Mouse (Mus musculus) A20 (cell line): Measurements from ENCODE around the gene Ndc80.
"Not testable (repeated sequence)": the region's sequence is repeated elsewhere in the genome, so short reads cannot be mapped to it uniquely, and the experiment has no call there.

Experiments used
- DNase-seq: peaks from one replicate; pipeline ENCODE4 v3.0.0-alpha.2; 2011; ENCODE audit warnings: low read depth, low spot score

Ndc80 gene

DNA sequence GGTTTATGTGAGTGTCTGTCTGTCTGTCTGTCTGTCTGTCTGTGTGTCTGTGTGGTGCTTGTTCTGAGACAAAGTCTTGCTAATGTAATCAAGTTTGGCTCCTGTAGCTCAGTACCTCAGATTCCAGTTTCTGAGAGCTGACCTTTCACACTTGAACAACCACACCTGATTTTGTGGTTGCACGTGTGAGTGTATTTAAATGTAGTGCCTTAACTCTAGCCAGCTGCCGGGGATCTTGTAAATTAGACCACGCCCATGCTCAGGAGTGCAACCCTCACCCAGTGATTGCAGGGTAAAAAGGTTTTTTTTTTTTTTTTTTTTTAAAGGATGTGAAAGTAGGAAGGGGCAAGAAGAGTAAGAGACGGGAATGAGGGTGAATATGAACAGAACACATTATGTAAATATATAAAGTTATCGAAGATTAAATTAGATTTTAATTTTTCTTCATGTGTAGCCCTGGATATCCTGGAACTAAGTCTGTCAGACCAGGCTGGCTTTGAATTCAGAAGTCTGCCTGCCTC is 47.2 kb downstream of the Ndc80 start:
- peak; percentile 91 for DNase-seq

DNA sequence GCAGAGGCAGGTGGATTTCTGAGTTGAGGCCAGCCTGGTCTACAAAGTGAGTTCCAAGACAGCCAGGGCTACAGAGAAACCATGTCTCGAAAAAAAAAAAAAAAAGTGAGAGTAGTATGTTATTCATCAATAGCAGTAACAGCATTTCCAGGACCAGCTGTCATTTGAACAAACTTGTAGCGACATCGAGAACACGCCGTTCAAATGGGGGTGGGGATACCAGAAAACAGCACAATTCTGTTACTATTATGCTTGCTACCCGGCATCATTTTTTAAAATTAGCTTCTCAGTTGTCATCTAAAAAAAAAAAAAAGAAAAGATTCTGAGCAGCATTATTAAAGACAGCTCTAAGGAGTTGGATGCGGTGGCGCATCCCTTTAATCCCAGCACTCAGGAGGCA is 49.2 kb downstream of the Ndc80 start:
- no peak for DNase-seq

DNA sequence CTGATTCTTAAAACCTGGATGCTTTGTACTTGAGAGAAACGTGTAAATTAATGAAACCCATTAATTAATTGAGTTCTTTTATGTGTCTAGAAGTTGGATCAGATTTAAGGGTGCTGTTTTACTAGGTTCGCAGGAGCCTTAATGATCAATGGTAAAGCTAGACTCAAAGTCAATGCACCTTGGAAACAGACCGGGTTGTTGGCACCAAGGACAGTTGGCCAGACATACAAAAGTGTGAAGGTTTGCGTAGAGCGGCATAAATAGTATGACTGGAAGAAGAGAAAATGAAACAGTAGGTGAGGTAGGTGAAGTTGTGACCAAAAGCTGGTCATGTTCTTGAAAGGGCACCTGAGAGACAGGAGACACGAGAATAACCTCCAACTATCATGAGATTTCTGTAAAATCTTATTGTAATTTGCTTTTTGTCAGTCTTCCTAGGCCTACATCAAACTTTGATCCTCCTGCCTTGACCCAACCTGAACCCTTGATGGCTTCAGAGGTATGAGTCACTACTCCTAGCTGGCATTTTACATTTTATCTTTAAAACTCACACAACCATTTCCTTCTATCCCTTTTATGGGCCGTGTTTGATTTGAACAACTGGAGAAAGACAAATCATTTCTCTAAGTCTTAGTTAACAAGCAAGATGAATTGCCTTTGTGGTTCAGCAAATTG is 50.2 kb downstream of the Ndc80 start:
- DNase-seq, result no peak

DNA sequence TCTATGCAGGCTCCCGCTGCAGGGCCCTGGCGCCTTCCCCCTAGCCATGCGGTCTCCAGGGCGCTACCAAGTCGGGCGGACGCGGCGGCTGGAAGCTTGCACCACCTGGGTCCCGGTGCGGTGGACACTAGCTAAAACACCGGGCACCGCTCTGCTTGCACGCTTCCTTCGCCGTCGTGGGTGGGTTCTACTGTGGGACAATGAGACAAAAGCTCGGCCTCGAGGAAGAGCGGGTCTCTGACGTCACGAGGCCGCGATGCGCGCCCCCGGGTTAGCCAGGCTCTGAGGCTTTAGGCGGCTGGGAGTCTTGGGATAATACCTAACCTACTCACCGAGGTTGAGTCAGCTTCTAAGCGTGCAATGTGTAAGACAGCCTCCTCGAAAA is 51.0 kb downstream of the Ndc80 start:
- no peak for DNase-seq

DNA sequence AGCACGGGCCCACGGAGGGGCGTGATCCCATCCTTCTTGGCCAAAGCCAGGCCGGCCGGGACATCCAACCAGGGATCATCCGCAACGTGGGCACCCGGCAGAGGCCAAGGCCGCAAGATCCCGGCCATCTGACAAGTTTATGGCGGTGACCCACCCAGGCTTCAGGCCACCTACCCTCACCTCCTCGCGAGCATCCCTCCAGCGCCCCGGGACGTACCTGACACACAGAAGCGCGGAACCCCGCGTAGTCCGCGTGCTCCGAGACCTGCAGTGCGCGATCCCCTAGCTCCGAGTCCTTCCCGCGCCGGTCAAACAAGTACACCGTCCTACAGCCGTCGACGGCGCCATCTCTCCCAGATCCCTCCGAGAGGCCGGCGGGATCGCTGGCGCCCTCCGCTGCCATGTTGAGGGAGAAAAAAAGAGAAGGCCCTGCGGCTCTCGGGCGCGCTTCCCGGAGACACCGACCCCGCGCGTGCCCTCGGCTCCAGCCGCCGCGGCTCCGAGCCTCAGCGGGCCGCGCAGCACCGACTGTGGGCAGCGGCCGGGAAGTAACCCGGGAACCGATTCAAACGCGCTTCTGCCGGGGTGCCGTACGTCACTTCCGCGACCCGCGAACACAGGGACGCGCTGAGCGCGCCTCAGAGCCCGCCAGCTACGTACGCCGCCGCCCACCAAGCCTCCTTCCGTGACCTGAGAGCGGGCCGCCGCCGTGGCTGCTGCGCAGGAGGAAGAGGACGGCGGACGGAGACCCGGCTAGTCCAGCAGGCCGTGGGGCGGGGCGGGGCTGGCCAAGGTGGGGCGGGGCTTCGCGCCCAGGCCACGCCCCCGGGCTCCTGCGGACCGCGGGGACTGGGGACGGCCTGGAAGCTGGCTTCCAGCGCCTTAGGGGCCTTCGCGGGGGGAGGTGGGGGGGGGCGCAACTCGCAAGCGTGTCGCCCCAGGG is 51.6 kb downstream of the Ndc80 start, which contains the start of gene Smchd1:
Smchd1 (minus strand) TSS at position 582 of the 943 bp plus-strand sequence.
- DNase-seq, result peak; percentile 96

DNA sequence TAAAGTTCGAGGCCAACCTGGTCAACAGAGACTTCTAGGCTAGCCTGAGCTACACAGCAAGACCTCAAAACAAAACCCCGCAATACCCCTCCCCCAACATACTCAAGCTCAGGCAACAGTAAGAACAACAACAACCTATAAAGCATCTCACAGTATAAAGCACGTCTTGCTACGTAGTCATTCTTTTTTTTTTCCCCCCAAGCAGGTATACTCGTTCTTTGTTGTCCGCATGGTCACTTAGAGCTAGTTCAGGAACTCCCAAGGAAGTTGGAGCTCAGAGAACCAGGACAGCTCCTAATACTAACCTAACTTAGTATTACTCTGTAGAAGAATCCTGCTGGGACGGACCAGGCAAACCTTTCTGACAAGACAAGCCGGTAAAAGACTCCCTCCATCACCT is 52.5 kb downstream of the Ndc80 start:
- DNase-seq, result peak; percentile 58

DNA sequence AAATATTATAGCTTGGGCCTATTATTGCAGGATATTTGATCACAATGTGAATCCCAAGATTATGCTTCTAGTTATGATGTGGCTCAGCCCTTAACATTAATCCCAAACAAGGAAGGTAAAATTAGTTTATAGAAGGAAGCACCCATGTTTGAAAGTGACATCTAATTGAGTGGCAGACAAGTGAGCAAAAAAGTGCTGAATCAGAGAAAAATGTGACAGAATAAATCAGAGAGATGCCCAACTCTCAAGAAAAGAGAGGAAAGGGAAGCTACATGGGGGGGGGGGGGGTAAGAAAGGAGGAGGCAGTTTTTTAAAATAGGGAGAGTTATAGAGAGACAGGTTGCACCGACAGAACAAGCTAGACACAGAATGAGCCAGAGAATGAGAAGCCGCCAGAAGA is 55.4 kb downstream of the Ndc80 start:
- DNase-seq, result no peak

DNA sequence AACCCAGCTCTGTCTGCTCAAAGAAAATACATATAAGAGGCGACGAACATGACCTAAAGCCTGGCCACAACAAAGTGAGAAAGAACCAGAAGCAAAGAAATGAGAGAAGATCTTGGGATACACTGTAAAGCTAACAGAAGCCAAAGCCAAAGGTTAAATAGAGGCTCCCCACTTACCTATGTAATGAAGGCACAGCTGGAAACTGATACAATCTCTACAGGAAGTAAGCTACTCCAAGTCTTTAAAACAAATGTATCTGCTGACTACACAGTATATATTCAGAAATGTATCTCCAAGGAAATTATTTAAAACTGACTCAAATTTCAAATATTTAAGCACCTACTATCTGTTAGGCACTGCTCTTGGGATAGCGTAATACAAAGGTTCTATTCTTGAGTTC is 66.3 kb downstream of the Ndc80 start:
- DNase-seq, result no peak

DNA sequence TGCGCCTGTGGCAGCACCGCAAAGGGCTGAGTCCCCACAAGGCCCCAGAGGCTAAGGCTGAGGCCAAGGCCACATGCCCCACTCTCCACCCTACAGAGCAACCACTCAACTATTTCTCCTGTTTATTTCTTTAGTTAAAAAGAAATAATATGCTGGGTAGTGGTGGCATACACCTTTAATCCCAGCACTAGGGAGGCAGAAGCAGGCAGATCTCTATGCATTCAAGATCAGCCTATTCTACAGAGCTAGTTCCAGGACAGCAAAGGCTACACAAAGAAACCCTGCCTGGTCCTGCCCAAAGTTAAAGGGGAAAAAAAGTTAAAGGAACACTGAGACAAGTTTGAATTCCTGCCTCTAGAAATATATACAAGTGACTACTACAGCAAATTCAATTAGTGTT is 66.8 kb downstream of the Ndc80 start, which contains the start of gene Gm4707:
Gm4707 (minus strand) TSS at position 101 of the 400 bp plus-strand sequence.
- DNase-seq, result no peak

DNA sequence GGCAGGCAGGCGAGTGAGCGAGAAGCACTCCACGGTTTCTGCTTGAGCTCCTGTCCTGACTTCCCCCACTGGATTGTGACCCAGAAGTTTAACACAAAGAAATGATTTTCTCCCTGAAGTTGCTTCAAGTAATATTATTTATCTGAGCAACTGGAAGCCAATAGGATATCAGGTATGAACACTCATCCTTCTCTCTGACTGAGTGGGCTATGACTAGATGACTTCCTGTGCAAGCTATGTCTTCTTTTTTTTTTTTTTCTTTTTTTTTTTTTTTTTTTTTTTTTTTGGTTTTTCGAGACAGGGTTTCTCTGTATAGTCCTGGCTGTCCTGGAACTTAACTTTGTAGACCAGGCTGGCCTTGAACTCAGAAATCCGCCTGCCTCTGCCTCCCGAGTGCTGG is 69.3 kb downstream of the Ndc80 start:
- DNase-seq, result not testable (repeated sequence)
